Comparison of ENCODE assay signal across 13 mouse cellular contexts in the genomic region with DNA sequence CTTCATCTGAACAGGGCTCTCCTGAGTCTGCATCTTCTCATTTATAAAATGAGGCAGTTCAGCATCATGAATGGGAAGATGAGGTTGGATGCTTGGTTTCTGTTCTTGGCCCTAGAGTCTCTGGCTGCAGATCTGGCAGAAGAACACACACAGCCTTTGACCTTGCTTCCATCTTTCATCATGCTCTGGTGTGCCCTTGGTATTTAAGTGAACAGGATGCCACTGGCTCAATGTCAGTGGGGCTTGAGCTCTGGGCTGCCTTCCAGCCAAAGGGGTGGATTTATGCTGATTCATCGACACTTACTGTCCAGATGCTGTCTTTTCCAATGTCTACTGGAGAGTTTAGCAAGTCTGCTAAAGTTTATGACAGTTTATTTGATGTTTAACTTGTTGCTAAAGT.
DNase-seq lines count a peak whose midpoint lies in the region; ATAC-seq and TF ChIP-seq lines count a peak whose summit lies in the region.
"Had no signal": no experiment of that assay in that cellular context is flagged by ENCODE, and none has a peak within 500 bp of the region (broad histone marks: within the 10 kb centered on the region; RNA-seq: fewer than 3 reads in every experiment).

No protein-coding gene starts in this region.

- TF ChIP-seq CTCF in lung, adult 2 months (IDR thresholded peaks at IDR 0.05; ENCODE audit: insufficient read depth, low read length): no peak

- no peaks in the 10 kb centered on the region for H3K4me1 ChIP-seq in lung, adult 2 months (ENCODE audit: control insufficient read depth, insufficient read depth, low read length)
- peaks cover 3% of the 10 kb centered on the region for H3K4me1 ChIP-seq in forebrain, embryonic 16.5 days (replicated peaks; ENCODE audit: control insufficient read depth, insufficient read depth, low read length)

- H3K9me3 ChIP-seq in forebrain, embryonic 16.5 days (ENCODE audit: control insufficient read depth, low read length): no peaks in the 10 kb centered on the region
- H3K9me3 ChIP-seq: forebrain, embryonic 10.5 days; liver, embryonic 13.5 days had no signal

- no peaks in the 10 kb centered on the region for H3K36me3 ChIP-seq in forebrain, embryonic 16.5 days (ENCODE audit: control insufficient read depth, insufficient read depth)
- H3K36me3 ChIP-seq: forebrain, embryonic 10.5 days; liver, embryonic 13.5 days had no signal

- no peak overlapping the region for H3K4me2 ChIP-seq in forebrain, embryonic 16.5 days (ENCODE audit: low read length)
- H3K4me2 ChIP-seq: liver, embryonic 13.5 days had no signal

- no peak overlapping the region for H3K27ac ChIP-seq in forebrain, embryonic 16.5 days (ENCODE audit: low read length)
- H3K27ac ChIP-seq: forebrain, embryonic 10.5 days; liver, embryonic 13.5 days had no signal

- no peak for TF ChIP-seq POLR2A in lung, adult 2 months (IDR thresholded peaks at IDR 0.05; ENCODE audit: borderline replicate concordance, extremely low read depth, low read depth, low read length)

- H3K4me3 ChIP-seq in lung, adult 2 months (replicated peaks; ENCODE audit: extremely low read depth, low read depth, low read length): no peak overlapping the region
- no peak overlapping the region for H3K4me3 ChIP-seq in forebrain, embryonic 16.5 days (replicated peaks; ENCODE audit: low read length)
- H3K4me3 ChIP-seq: forebrain, embryonic 10.5 days; liver, embryonic 13.5 days had no signal

- ATAC-seq in forebrain, embryonic 16.5 days: no peak

- no peaks in the 10 kb centered on the region for H3K27me3 ChIP-seq in forebrain, embryonic 16.5 days (replicated peaks; ENCODE audit: control insufficient read depth, insufficient read depth, low read length)
- H3K27me3 ChIP-seq: liver, embryonic 13.5 days had no signal

- 40% methylated on average over 1 of the region's 1 CpGs for WGBS in lung, adult 2 months
- 85% methylated on average over 1 of the region's 1 CpGs for WGBS in forebrain, embryonic 16.5 days

- H3K9ac ChIP-seq in forebrain, embryonic 16.5 days (replicated peaks; ENCODE audit: low read depth, low read length): no peak overlapping the region
- H3K9ac ChIP-seq: liver, embryonic 13.5 days had no signal

- DNase-seq in lung, adult 18-20 months: peak; percentile 15 to 38
- DNase-seq in lung, adult 2 months: no peak
- peak; percentile 83 for DNase-seq in adrenal gland, postnatal 10 days
- DNase-seq in kidney, adult 9 months: peak; percentile 92
- DNase-seq in lung, postnatal 25 days (ENCODE audit: low spot score): peak; percentile 42
- DNase-seq in layer of hippocampus, postnatal 14 days (ENCODE audit: low spot score in 2 of 2): no peak
- DNase-seq in left cerebral cortex, adult 18-20 months (ENCODE audit: low spot score in 2 of 2): no peak
- DNase-seq: cerebellum, postnatal 36 days; liver, embryonic 13.5 days; right cerebral cortex, postnatal 14 days; thymus, postnatal 25 days had no signal

Comparison
In these comparisons a context has a peak if more than half of its experiments do, and no peak if none do; other contexts are left out.
1. DNase-seq: peak in lung, adult 18-20 months (2 of 2), adrenal gland, postnatal 10 days (single experiment), kidney, adult 9 months (single experiment) and lung, postnatal 25 days (single experiment); none in lung, adult 2 months (single experiment), layer of hippocampus, postnatal 14 days (0 of 2) and left cerebral cortex, adult 18-20 months (0 of 2).